Mouse (Mus musculus): ENCODE data around the gene Exoc6b. TPM values are rescaled to one million over a fixed set of nuclear protein-coding genes. Genes with fewer than 3 reads are reported as not detected.

The Exoc6b gene
- polyA plus RNA-seq, 1 experiment from 2014 or later = 18.8 TPM

DNA sequence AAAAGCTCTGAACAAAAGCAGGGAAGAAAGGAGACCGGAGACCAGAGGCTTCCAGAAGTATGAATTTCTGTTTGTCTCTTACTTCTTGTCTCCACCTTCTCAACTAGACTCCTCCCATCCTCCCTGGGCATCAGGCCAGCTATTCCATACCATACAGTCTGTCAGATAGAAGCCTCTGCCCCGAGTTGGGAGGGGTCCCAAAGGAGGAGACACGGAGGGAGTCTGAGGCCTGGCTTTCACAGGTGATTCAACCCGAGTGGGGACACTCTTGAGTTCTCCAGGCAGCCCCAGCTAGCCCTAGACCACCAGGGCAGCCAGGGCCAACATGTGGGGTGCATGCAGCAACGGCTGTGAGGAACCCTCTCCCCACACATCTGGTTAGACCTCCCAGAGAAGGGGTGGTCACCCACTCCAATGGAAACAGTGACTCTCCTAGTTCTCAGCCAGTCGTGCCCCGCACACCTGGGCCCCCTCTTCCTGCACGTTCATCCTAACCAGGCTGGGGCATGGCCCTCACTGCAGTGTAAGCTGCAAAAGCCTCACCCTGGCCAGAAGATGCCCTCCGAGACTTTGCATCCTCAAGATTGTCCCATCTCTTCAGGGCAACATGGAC is 487.4 kb downstream of the Exoc6b start:
- no peak overlapping the region for H3K9ac ChIP-seq (ENCODE audit: low read depth, low read length)
- no peaks in the 10 kb centered on the region for H3K9me3 ChIP-seq (ENCODE audit: control insufficient read depth, low read length)
- no peaks in the 10 kb centered on the region for H3K36me3 ChIP-seq (ENCODE audit: control insufficient read depth, insufficient read depth, low read length)
- H3K4me1 ChIP-seq (ENCODE audit: control insufficient read depth, insufficient read depth, low read length) = peaks cover 51% of the 10 kb centered on the region
- no peak overlapping the region for H3K27ac ChIP-seq (ENCODE audit: low read length)
- no peak for ATAC-seq
- peaks cover 48% of the 10 kb centered on the region for H3K27me3 ChIP-seq (replicated peaks; ENCODE audit: control insufficient read depth, insufficient read depth, low read length)
- H3K4me3 ChIP-seq (ENCODE audit: low read length) = no peak overlapping the region
- no peak overlapping the region for H3K4me2 ChIP-seq (ENCODE audit: low read depth, low read length)
- 65% methylated on average over 9 of the region's 9 CpGs for WGBS

DNA sequence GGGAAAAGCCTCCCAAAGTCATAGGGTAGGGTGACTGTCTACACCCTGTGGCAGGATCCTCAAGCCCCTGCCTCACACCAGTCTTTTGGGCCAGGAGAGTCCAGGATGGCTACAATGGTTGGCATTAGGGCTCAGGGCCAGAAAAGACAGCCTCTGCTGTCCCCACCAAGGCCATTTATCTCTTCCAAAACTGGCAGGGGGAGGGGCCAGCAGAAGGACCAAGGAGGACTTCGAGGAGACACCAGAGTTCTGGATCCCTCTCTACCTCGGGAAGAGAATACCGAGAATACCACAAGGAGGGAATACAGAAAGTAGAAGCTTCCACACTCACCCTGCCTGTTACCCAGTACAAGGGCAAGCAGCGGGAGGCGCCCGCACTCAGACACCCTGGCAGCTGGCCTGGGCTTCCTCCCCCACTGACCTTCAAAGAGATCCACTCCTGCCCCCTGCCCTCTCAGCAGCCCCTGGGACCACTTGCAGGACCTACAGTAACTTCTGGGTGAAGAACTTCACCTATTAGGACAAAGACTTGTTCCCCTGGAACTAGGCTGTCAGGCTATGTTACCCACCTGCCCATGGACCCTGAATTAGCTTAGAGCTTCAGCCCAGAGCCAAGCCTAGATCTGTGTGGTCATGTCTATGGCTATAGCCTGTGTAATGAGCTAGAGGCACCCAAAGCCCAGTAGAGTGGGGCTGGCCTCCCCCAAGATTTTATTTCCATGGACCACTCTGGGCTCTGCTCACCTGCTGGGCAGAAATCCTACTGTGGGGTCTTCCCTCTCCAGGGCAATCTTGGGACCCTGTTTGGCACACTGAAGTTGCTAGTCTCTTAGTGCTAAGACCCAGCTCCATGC is 488.1 kb downstream of the Exoc6b start:
- 69% methylated on average over 6 of the region's 6 CpGs for WGBS
- Histone ChIP-seq H3K9ac (ENCODE audit: low read depth, low read length) (no peak overlapping the region), H3K36me3 (ENCODE audit: control insufficient read depth, insufficient read depth, low read length) (no peaks in the 10 kb centered on the region), H3K27ac (ENCODE audit: low read length) (no peak overlapping the region), H3K27me3 (replicated peaks; ENCODE audit: control insufficient read depth, insufficient read depth, low read length) (peaks cover 44% of the 10 kb centered on the region), H3K9me3 (ENCODE audit: control insufficient read depth, low read length) (no peaks in the 10 kb centered on the region), H3K4me3 (ENCODE audit: low read length) (no peak overlapping the region), H3K4me1 (ENCODE audit: control insufficient read depth, insufficient read depth, low read length) (peaks cover 45% of the 10 kb centered on the region), H3K4me2 (ENCODE audit: low read depth, low read length) (no peak overlapping the region)
- no peak for ATAC-seq

DNA sequence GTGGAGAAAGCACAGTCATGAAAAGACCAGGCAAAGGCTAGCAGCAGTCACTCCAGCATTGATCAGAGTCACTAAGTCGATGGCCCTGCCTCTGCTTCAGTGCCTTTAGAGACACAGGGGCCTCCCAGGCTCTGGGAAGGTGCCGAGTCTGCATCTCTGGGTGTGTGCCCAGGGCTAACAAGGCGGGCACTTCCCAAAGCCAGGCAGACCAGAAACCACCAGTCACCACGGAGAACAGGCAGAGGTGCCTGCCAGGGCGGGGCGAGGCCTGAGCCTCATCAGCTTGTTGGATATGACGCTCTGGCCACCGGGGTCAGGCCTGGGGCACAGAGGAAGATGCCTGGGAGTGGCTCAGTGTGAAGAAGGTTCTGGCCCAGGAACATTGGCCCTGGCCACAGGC is 489.8 kb downstream of the Exoc6b start:
- Histone ChIP-seq H3K4me1 (ENCODE audit: control insufficient read depth, insufficient read depth, low read length) (peaks cover 30% of the 10 kb centered on the region), H3K4me2 (ENCODE audit: low read depth, low read length) (no peak overlapping the region), H3K9ac (ENCODE audit: low read depth, low read length) (no peak overlapping the region), H3K9me3 (ENCODE audit: control insufficient read depth, low read length) (no peaks in the 10 kb centered on the region), H3K27me3 (replicated peaks; ENCODE audit: control insufficient read depth, insufficient read depth, low read length) (peaks cover 36% of the 10 kb centered on the region), H3K4me3 (ENCODE audit: low read length) (no peak overlapping the region), H3K27ac (ENCODE audit: low read length) (no peak overlapping the region), H3K36me3 (ENCODE audit: control insufficient read depth, insufficient read depth, low read length) (no peaks in the 10 kb centered on the region)
- 59% methylated on average over 8 of the region's 8 CpGs for WGBS
- ATAC-seq = no peak

DNA sequence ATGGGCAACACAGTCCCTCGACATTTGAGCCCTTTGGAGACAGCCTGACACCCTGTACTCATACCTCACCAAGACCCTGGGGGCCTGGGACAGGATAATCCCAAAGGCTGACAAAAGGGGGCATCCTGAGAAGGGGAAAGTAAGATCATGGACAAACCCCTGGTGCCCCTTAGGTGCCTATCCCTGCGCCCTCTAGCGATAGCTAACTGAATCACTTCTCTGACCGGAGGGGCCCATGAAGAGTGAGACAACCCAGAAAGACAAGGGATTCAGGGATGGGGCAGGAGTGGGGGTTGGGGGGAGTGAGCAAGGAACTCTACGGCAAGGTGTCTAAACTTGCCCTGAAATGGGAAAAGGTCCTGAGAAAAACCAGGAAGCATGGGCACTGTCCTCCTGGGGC is 490.4 kb downstream of the Exoc6b start:
- Histone ChIP-seq H3K27ac (ENCODE audit: low read length) (no peak overlapping the region), H3K4me2 (ENCODE audit: low read depth, low read length) (no peak overlapping the region), H3K9ac (ENCODE audit: low read depth, low read length) (no peak overlapping the region), H3K4me1 (ENCODE audit: control insufficient read depth, insufficient read depth, low read length) (peaks cover 25% of the 10 kb centered on the region), H3K36me3 (ENCODE audit: control insufficient read depth, insufficient read depth, low read length) (no peaks in the 10 kb centered on the region), H3K4me3 (ENCODE audit: low read length) (no peak overlapping the region), H3K27me3 (replicated peaks; ENCODE audit: control insufficient read depth, insufficient read depth, low read length) (peaks cover 31% of the 10 kb centered on the region), H3K9me3 (ENCODE audit: control insufficient read depth, low read length) (no peaks in the 10 kb centered on the region)
- ATAC-seq = no peak
- WGBS = 18% methylated on average over 5 of the region's 5 CpGs

DNA sequence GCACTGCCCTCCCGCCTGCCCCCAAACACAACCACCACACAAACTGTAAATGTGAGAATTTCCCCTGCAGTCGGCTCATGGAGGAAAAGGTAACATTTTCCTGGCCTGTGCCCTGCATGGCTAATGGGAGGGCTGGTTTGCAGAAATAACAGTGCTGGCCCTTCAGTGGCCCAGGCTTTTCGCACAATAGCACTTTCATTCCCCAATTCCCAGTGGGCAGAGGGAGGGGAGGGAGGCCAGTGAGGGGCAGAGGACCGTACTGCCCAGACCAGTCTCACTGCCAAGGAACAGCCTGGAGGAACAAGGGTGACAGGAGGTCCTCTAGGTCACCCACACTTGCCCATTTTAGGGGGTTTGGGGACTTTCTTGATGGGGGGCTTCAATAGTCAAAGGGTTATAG is 491.4 kb downstream of the Exoc6b start:
- peaks cover 23% of the 10 kb centered on the region for H3K27me3 ChIP-seq (replicated peaks; ENCODE audit: control insufficient read depth, insufficient read depth, low read length)
- peaks cover 15% of the 10 kb centered on the region for H3K4me1 ChIP-seq (ENCODE audit: control insufficient read depth, insufficient read depth, low read length)
- no peak overlapping the region for H3K9ac ChIP-seq (ENCODE audit: low read depth, low read length)
- WGBS = 84% methylated on average over 4 of the region's 4 CpGs
- H3K27ac ChIP-seq (ENCODE audit: low read length) = no peak overlapping the region
- H3K36me3 ChIP-seq (ENCODE audit: control insufficient read depth, insufficient read depth, low read length) = no peaks in the 10 kb centered on the region
- ATAC-seq = no peak
- H3K4me2 ChIP-seq (ENCODE audit: low read depth, low read length) = no peak overlapping the region
- no peak overlapping the region for H3K4me3 ChIP-seq (ENCODE audit: low read length)
- H3K9me3 ChIP-seq (ENCODE audit: control insufficient read depth, low read length) = no peaks in the 10 kb centered on the region

DNA sequence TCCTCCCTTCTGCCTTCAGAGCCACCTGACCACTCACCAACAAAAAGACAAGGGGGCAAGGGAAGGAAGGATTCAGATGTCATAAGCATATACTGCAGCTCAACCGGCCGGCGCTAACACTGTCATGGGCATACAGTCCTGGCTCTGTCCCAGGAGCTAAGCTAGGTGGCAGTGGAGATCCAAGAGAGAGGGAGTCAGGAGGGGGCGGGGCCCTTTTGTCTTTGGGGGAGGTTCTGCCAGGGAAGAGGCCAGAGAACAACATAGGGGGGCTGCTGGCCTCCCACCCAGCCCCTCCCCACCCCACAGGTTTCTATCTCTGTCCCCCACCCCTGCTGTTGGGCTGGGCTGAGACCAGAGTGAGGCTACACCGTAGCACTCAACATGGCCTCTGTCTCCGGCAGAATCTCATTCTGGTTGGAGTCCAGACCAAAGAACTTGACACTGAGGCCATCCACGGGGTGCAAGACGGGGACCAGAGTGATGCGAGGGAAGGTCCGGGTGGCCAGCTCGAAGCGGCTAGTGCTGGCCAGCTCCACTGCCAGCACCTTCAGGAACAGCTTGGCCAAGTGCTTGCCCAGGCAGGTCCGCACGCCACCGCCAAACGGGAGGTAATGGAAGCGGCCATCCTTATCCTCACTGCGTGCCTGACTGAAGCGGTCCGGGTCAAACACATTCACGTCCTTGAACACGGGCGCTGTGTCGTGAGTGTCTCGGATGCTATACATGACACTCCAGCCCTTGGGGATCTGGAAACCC is 495.2 kb downstream of the Exoc6b start:
- Histone ChIP-seq H3K27me3 (replicated peaks; ENCODE audit: control insufficient read depth, insufficient read depth, low read length) (peaks cover 3% of the 10 kb centered on the region; the same call in 1 of the 2 replicates), H3K4me1 (ENCODE audit: control insufficient read depth, insufficient read depth, low read length) (peaks cover 5% of the 10 kb centered on the region), H3K4me3 (ENCODE audit: low read length) (no peak overlapping the region), H3K9ac (ENCODE audit: low read depth, low read length) (no peak overlapping the region), H3K4me2 (ENCODE audit: low read depth, low read length) (no peak overlapping the region), H3K36me3 (ENCODE audit: control insufficient read depth, insufficient read depth, low read length) (no peaks in the 10 kb centered on the region), H3K27ac (ENCODE audit: low read length) (no peak overlapping the region), H3K9me3 (ENCODE audit: control insufficient read depth, low read length) (no peaks in the 10 kb centered on the region)
- ATAC-seq = peak; percentile 30; the same call in 1 of the 2 replicates
- 40% methylated on average over 25 of the region's 25 CpGs for WGBS

DNA sequence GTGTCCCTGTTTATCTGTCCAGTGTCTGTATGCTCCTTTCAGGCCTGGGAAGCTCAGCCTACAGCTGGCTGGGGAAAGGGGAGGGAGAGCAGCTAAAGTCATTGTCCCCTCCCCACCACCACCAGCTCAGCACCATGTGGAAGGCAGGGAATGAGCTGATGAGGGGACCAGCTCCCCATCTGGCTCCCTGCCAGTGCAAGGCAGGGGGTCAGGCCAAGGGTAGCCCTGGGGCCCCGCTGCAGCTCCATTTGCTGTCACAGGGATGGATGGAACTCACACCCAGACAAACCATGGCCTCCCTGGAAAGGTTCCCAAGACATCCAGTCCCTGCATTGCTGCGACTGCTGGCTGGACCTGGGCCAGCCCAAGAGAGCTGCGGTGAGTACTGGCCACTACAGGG is 499.3 kb downstream of the Exoc6b start:
- Histone ChIP-seq H3K27ac (ENCODE audit: low read length) (no peak overlapping the region), H3K9me3 (ENCODE audit: control insufficient read depth, low read length) (no peaks in the 10 kb centered on the region), H3K4me1 (ENCODE audit: control insufficient read depth, insufficient read depth, low read length) (peaks cover 5% of the 10 kb centered on the region), H3K27me3 (replicated peaks; ENCODE audit: control insufficient read depth, insufficient read depth, low read length) (no peaks in the 10 kb centered on the region), H3K4me3 (ENCODE audit: low read length) (no peak overlapping the region), H3K36me3 (ENCODE audit: control insufficient read depth, insufficient read depth, low read length) (no peaks in the 10 kb centered on the region), H3K9ac (ENCODE audit: low read depth, low read length) (0 out of 2 replicates have a peak overlapping the region, but pooled peaks have one; percentile 13), H3K4me2 (ENCODE audit: low read depth, low read length) (no peak overlapping the region)
- ATAC-seq = no peak
- WGBS = 38% methylated on average over 3 of the region's 3 CpGs

DNA sequence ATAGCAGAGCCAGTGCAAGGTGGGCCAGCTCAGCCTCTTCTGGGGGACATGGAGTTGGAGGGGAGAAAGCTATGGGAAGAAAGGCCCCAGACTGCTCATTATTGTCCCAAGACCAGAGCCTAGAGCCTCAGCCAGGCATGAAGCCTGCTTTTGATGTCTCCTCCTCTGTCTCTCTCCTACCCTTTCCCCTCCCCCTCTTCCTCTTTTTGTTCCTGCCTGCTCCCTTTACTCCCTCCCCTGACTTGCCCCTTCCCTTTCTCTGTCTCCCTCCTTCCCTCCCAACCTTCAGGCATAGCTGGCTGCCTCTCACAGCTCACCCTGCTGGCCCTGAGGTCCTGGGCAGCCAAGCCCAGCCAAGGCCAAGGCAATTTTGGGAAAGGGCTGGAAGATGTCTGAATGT is 499.7 kb downstream of the Exoc6b start:
- H3K4me2 ChIP-seq (ENCODE audit: low read depth, low read length) = no peak overlapping the region
- peaks cover 5% of the 10 kb centered on the region for H3K4me1 ChIP-seq (ENCODE audit: control insufficient read depth, insufficient read depth, low read length)
- no peak for ATAC-seq
- no peaks in the 10 kb centered on the region for H3K36me3 ChIP-seq (ENCODE audit: control insufficient read depth, insufficient read depth, low read length)
- no peaks in the 10 kb centered on the region for H3K27me3 ChIP-seq (replicated peaks; ENCODE audit: control insufficient read depth, insufficient read depth, low read length)
- no peak overlapping the region for H3K9ac ChIP-seq (ENCODE audit: low read depth, low read length)
- H3K4me3 ChIP-seq (ENCODE audit: low read length) = no peak overlapping the region
- H3K27ac ChIP-seq (ENCODE audit: low read length) = no peak overlapping the region
- H3K9me3 ChIP-seq (ENCODE audit: control insufficient read depth, low read length) = no peaks in the 10 kb centered on the region

DNA sequence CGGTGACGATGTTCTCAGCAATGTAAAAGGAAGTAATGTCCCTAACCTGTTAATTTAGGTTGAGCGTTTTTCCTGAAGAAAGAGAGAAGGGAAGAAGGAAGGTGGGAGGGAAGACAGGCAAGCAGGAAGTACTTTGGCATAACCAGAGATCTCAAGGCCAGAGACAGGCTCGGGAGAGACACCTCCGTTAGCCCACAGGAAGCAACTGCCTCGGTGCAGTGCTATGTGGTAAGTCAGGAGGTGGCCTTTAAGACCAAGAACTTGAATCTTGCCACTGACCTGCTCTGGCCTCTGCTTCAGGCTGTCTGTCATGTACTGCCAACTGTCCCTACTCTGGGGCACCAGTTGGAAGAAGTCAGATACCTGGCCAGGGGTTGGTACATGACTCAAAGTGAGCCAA is 500.4 kb downstream of the Exoc6b start:
- Histone ChIP-seq H3K9ac (ENCODE audit: low read depth, low read length) (no peak overlapping the region), H3K4me2 (ENCODE audit: low read depth, low read length) (no peak overlapping the region), H3K4me1 (ENCODE audit: control insufficient read depth, insufficient read depth, low read length) (peaks cover 5% of the 10 kb centered on the region), H3K36me3 (ENCODE audit: control insufficient read depth, insufficient read depth, low read length) (no peaks in the 10 kb centered on the region), H3K27me3 (replicated peaks; ENCODE audit: control insufficient read depth, insufficient read depth, low read length) (no peaks in the 10 kb centered on the region), H3K4me3 (ENCODE audit: low read length) (no peak overlapping the region), H3K27ac (ENCODE audit: low read length) (no peak overlapping the region), H3K9me3 (ENCODE audit: control insufficient read depth, low read length) (no peaks in the 10 kb centered on the region)
- ATAC-seq = no peak
- 76% methylated on average over 6 of the region's 6 CpGs for WGBS
